Mouse (Mus musculus) brain, embryonic 14.5 days (tissue): Measurements from ENCODE around the gene Ndufb10.

Experiments
- CTCF ChIP-seq: fragments of 200-500 bp; IDR thresholded peaks from 2 replicates; pipeline ENCODE4 v1.5.1; 2012; ENCODE audit warnings: inconsistent platforms, mild to moderate bottlenecking, moderate library complexity, borderline replicate concordance; ENCODE audit not compliant: insufficient read depth, insufficient read length; ENCODE audit errors: extremely low read depth
- POLR2A ChIP-seq: fragments of 200-500 bp; IDR thresholded peaks from 2 replicates; pipeline ENCODE4 v1.6.1; 2012; ENCODE audit warnings: mild to moderate bottlenecking, inconsistent platforms, borderline replicate concordance; ENCODE audit not compliant: poor library complexity, insufficient read depth, insufficient read length, severe bottlenecking; ENCODE audit errors: extremely low read depth

GRCm38 (mm10) chr17:24725637-24726390 lies 1.5 kb upstream of the Ndufb10 start:
- TF ChIP-seq CTCF (no peak), POLR2A (no peak)
